Mouse (Mus musculus) embryonic facial prominence, embryonic 14.5 days (tissue): ENCODE results near the gene Troap. TPM values are rescaled to one million over a fixed set of nuclear protein-coding genes. Genes with fewer than 3 reads are reported as not detected.

Experiments
- ATAC-seq: fragments of 200-750 bp; cut with Nextera tagmentation; 2 replicates; pipeline ENCODE4 v1.8.0; 2017; ENCODE audit warnings: low read depth, moderate number of reproducible peaks, moderate TSS enrichment
- DNase-seq: peaks from one replicate; pipeline ENCODE4 v3.0.0-alpha.2; 2015; ENCODE audit warnings: low spot score
- H3K27ac ChIP-seq: fragments of 300-500 bp; sonication (generic); replicated peaks from 2 replicates; pipeline ENCODE4 v1.5.1; 2014; ENCODE audit warnings: low read depth, mild to moderate bottlenecking, low read length, moderate library complexity
- H3K27me3 ChIP-seq: fragments of 300-500 bp; sonication (generic); replicated peaks from 2 replicates; pipeline ENCODE4 v1.6.1; 2014; ENCODE audit warnings: low read length; ENCODE audit not compliant: control insufficient read depth, insufficient read depth
- H3K36me3 ChIP-seq: fragments of 300-500 bp; sonication (generic); 2 replicates; pipeline ENCODE4 v1.6.1; 2014; ENCODE audit warnings: low read length, mixed read lengths; ENCODE audit not compliant: control insufficient read depth, insufficient read depth
- H3K4me1 ChIP-seq: fragments of 300-500 bp; sonication (generic); 2 replicates; pipeline ENCODE4 v1.6.1; 2014; ENCODE audit warnings: antibody characterized with exemption, low read length; ENCODE audit not compliant: control insufficient read depth, insufficient read depth
- H3K4me2 ChIP-seq: fragments of 300-500 bp; sonication (generic); 2 replicates; pipeline ENCODE4 v1.6.1; 2014; ENCODE audit warnings: low read depth, mild to moderate bottlenecking, low read length, moderate library complexity, mixed read lengths
- H3K4me3 ChIP-seq: fragments of 300-500 bp; sonication (generic); 2 replicates; pipeline ENCODE4 v1.5.1; 2014; ENCODE audit warnings: low read depth, mild to moderate bottlenecking, low read length
- H3K9ac ChIP-seq: fragments of 300-500 bp; sonication (generic); 2 replicates; pipeline ENCODE4 v1.6.1; 2014; ENCODE audit warnings: low read depth, mild to moderate bottlenecking, low read length, moderate library complexity, mixed read lengths
- H3K9me3 ChIP-seq: fragments of 300-500 bp; sonication (generic); 2 replicates; pipeline ENCODE4 v1.6.1; 2016; ENCODE audit warnings: low read length; ENCODE audit not compliant: control insufficient read depth
- WGBS: fragments of 180-500 bp; shearing (Covaris S2); extraction: QIAGEN DNeasy Blood & Tissue Kit; methylation state at CpG from one replicate; pipeline ENCODE4 v1.1.7; 2014; 5-methylcytosine and 5-hydroxymethylcytosine counted together
- polyA plus RNA-seq: library from polyadenylated mRNA; unstranded; fragments of >200 nt; fragmentation: Nextera tagmentation; extraction: Ambion mirVana; gene quantifications from 2 replicates; pipeline ENCODE4 v1.2.1, GENCODE M21; 2014

The Troap gene
- polyA plus RNA-seq, 1 experiment from 2014 or later: 15.3 TPM

DNA sequence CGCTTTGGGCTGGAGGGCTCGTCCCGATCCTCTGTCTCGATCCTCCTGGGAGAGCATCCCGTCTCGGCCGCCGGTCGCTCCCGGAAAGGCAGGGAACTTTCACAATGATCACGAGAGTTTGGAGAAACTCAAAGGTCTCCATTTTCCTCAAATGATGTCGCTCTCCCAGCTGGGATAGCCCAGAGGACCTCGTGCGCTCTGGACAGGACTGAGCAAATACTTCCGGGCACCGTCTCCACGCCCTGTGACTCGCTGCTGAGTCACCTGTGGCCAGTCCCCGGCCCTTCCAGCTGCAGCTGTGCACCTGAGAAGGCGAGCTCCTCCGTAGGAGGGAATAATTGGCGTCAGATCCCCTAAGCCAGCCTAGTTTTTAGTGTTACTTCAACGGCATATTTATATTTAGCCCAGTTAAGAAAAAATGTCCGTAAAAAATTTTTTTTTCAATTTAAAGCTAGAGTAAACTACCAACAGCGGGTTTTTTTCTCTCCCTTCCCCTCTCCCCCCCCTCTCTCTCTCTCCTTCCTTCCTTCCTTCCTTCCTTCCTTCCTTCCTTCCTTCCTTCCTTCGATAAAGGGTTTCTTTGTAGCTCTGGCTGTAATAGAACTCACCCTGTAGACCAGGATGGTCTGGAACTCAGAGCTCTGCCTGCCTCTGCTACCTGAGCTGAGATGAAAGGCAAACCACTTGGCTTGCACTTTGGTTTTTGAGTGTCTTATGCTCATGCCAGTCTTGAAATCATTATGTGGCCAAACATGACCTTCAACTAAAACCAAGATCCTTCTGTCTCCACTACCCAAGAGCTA, 43.6 kb upstream of the Troap start:
- Histone ChIP-seq H3K9ac (peak overlapping the region; percentile 74), H3K4me1 (peaks cover 25% of the 10 kb centered on the region), H3K4me2 (peak overlapping the region; percentile 80), H3K27me3 (no peaks in the 10 kb centered on the region), H3K27ac (peak overlapping the region; percentile 73), H3K9me3 (no peaks in the 10 kb centered on the region), H3K36me3 (peaks cover 14% of the 10 kb centered on the region), H3K4me3 (peak overlapping the region; percentile 58)
- WGBS: 13% methylated on average over 26 of the region's 26 CpGs
- ATAC-seq: no peak
- no peak for DNase-seq

DNA sequence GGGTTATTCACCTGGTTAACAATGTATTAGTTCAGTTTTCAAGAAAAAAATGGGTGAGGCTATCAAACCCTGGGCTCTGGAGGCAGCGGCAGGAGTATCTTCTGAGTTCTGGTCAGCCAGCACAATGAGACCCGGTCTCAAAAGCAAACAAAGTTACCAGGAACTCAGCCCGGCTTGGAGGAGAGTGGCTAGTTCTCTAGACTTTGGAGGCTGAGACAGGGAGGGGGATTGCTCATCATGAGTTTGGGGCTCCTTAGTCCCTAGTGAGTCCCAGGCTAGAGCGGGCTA, 43.0 kb upstream of the Troap start:
- Histone ChIP-seq H3K4me1 (peaks cover 25% of the 10 kb centered on the region), H3K9ac (0 out of 2 replicates have a peak overlapping the region, but pooled peaks have one; percentile 25), H3K27ac (no peak overlapping the region), H3K4me3 (peak overlapping the region; percentile 58), H3K27me3 (no peaks in the 10 kb centered on the region), H3K36me3 (peaks cover 19% of the 10 kb centered on the region), H3K9me3 (no peaks in the 10 kb centered on the region), H3K4me2 (peak overlapping the region; percentile 80)
- DNase-seq (no peak), ATAC-seq (no peak)
- 83% methylated on average over 4 of the region's 4 CpGs for WGBS

DNA sequence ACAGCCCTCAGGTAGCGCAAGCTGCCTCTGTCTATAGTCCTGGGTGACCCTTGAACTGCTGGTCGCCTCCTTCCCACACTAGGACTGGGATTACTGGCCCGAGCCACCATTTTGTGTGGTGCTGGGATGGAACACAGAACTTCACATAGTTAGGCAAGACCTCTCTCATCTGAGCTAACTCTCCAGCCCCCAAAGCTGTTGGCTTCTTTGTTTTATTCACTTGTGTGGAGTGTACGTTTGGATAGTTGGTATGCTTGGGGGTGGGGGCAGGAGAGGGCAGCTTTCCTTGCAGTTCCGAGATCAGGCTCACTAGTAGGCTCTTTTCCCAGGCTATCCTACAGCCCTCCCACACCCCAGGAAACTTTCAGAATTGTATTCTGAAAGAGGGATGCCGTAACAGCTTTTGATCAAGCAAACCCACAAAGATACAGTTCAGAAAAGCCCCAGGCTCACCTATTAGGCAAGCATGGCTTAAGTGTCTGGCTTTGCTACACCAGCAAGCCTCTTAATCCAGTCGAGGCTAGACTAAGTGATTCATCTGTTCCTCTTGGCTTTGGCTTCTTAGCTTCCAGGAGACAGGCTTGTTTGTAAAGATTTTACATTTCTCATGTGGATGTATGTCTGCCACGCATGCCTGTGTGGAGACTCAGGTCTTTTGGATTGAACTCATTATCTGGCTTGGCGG, 42.2 kb upstream of the Troap start:
- no peak for DNase-seq
- H3K9ac ChIP-seq: no peak overlapping the region
- H3K4me1 ChIP-seq: peaks cover 25% of the 10 kb centered on the region
- 66% methylated on average over 9 of the region's 9 CpGs for WGBS
- no peak overlapping the region for H3K27ac ChIP-seq
- H3K4me2 ChIP-seq: peak overlapping the region; percentile 80
- H3K27me3 ChIP-seq: no peaks in the 10 kb centered on the region
- H3K9me3 ChIP-seq: no peaks in the 10 kb centered on the region
- ATAC-seq: no peak
- peaks cover 25% of the 10 kb centered on the region for H3K36me3 ChIP-seq
- H3K4me3 ChIP-seq: peak overlapping the region; percentile 58

DNA sequence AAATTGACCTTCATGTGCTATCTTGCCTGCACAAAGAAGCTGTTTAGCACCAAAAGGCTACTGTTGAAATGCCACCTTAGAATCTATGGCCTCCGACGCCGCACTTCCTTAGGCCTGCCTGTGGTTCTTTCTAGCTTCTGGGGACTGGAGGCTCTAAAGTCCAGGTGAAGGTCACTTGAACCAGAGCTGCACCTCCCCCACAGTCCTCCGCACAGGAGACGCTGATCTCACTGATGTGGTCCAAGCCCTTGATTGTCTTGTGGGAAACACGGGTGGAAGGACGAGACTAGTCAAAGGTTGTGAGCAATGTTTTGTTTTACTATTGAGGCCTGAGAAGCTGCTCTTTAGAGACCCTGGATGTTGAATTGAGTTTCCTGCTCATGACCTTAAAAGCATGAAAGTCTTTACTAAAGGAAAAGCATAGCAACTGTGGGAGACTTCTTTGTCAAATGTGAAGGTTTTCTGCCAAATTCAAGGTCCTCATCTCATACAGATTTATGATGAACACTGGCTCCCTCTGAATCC, 41.6 kb upstream of the Troap start:
- Histone ChIP-seq H3K27me3 (no peaks in the 10 kb centered on the region), H3K9me3 (no peaks in the 10 kb centered on the region), H3K4me2 (peak overlapping the region; percentile 80), H3K9ac (no peak overlapping the region), H3K4me1 (peaks cover 25% of the 10 kb centered on the region), H3K27ac (no peak overlapping the region), H3K36me3 (peaks cover 25% of the 10 kb centered on the region), H3K4me3 (peak overlapping the region; percentile 58)
- DNase-seq: no peak
- ATAC-seq: no peak
- 70% methylated on average over 7 of the region's 7 CpGs for WGBS

DNA sequence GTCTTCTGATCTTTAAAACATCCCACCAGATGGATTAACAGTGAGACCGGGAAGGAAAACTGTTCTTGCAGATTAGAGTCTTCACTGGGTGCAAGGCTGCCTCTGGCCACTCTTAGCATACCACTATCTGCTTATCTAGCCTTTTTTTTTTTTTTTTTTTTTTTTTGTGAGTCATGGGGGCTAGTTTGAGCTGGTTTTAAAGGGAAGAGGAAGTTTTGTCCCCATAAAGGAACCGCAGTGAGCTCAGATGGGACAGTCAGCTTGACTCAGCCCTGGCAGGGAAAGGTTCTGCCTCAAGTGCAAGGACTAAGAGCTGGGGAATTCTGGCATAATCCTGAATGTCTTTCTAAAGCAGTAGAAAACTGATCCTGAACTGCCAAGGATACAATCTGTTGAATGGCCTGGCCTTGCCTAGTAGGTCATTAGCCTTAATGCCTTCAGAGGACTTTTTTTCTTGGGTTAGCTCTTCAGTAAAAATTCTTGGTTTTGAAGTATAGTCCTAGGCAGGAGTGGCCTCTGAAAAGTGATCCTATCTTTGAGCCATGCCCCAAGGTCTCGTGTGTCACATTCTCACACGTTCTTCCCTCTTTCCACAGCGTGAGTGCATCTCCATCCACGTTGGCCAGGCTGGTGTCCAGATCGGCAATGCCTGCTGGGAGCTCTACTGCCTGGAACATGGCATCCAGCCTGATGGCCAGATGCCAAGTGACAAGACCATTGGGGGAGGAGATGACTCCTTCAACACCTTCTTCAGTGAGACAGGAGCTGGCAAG, 40.7 kb upstream of the Troap start:
- Histone ChIP-seq H3K4me1 (peaks cover 25% of the 10 kb centered on the region), H3K4me3 (no peak overlapping the region), H3K9me3 (no peaks in the 10 kb centered on the region), H3K27ac (no peak overlapping the region), H3K4me2 (no peak overlapping the region), H3K36me3 (peaks cover 32% of the 10 kb centered on the region), H3K9ac (no peak overlapping the region), H3K27me3 (no peaks in the 10 kb centered on the region)
- DNase-seq: no peak
- no peak for ATAC-seq
- 93% methylated on average over 7 of the region's 7 CpGs for WGBS

DNA sequence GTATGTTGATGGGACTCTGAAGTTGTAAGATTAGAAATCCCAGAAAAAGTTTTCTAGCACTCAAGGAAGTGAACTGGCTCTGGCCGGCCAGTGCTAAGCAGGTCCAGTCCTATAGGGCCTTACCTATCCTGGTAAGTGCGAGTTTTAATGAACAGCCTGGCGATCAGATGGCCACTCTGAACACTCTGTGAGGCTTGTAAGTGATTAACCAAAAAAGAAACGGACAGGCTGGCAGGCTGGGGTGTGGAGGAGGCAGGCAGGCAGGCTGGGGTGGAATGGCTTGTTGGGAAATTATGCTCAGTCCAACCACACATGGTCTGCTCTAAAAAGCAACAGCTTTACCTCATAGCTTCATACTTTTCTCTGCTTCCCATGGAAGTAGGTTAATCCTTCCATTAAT, 38.9 kb upstream of the Troap start:
- Histone ChIP-seq H3K4me1 (peaks cover 20% of the 10 kb centered on the region), H3K36me3 (peaks cover 34% of the 10 kb centered on the region), H3K4me2 (no peak overlapping the region), H3K27ac (no peak overlapping the region), H3K9ac (no peak overlapping the region), H3K9me3 (no peaks in the 10 kb centered on the region), H3K4me3 (no peak overlapping the region), H3K27me3 (no peaks in the 10 kb centered on the region)
- no peak for DNase-seq
- ATAC-seq: no peak
- WGBS: 83% methylated on average over 4 of the region's 4 CpGs

DNA sequence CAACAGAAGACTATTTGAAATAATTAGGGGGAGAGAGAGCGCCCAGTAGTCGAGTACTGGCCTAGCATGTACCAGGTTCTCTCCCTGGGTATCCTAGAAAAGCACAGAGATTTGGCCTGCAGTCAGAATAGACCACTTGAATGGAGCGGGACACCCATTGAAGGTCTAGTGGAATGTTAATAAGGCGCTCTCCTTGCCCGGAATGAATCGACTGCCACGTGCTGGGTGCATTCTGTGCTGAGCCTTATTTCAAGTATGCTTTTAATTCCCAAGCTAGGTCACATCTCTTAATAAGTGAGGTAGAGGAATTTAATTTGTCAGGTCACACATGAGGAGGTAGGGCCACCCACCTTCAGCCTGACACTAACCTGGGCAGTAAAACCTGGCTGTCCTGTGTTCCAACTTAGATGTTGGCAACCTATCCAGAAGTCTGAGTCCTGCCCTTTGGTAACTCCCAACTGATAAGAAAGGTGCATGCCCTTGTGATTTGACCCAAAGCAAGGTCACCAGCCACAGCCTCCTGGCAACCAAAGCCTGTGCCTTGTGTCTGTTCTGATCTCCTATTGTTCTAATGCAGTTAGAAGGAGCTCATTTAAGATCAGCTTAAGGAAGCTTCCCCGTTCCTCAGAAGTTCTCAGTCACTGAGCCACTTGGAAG, 38.0 kb upstream of the Troap start:
- Histone ChIP-seq H3K4me1 (peaks cover 13% of the 10 kb centered on the region), H3K9me3 (no peaks in the 10 kb centered on the region), H3K4me2 (no peak overlapping the region), H3K27ac (no peak overlapping the region), H3K4me3 (no peak overlapping the region), H3K36me3 (peaks cover 34% of the 10 kb centered on the region), H3K9ac (no peak overlapping the region), H3K27me3 (no peaks in the 10 kb centered on the region)
- DNase-seq (no peak), ATAC-seq (no peak)
- 89% methylated on average over 8 of the region's 8 CpGs for WGBS

DNA sequence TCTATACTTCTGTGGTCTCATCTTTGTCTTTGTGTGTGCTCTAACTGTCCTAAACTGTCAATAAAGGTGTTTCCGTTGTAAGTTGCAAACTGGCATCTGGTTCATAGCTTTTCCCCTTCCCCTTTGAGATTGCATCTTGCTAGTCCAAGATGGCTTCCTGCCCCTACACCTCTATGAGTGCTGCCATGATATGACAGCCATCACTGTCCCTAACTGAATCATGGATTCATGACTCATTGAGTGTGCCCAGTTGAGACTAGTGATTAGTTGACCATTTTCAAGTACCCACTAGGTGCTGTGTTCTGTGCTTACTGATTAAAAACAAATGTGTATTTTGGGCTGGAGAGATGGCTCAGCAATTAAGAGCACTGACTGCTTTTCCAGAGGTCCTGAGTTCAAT, 36.4 kb upstream of the Troap start:
- H3K36me3 ChIP-seq: peaks cover 34% of the 10 kb centered on the region
- no peaks in the 10 kb centered on the region for H3K4me1 ChIP-seq
- H3K9ac ChIP-seq: no peak overlapping the region
- no peak for ATAC-seq
- H3K27ac ChIP-seq: no peak overlapping the region
- no peaks in the 10 kb centered on the region for H3K9me3 ChIP-seq
- no peak overlapping the region for H3K4me3 ChIP-seq
- DNase-seq: no peak
- H3K27me3 ChIP-seq: no peaks in the 10 kb centered on the region
- 89% methylated on average over 1 of the region's 1 CpGs for WGBS
- H3K4me2 ChIP-seq: no peak overlapping the region
